Mouse (Mus musculus) central nervous system, embryonic 18 days (tissue): ENCODE data around the gene Mcpt1. TPM values are rescaled to one million over a fixed set of nuclear protein-coding genes. Genes with fewer than 3 reads are reported as not detected.

Experiments
- polyA plus RNA-seq: library from polyadenylated mRNA; depleted of rRNA; stranded (reverse); fragments of >200 nt; gene quantifications from 2 replicates; pipeline ENCODE4 v1.2.3, GENCODE M21; 2012; rRNA removed

Gene Mcpt1
- polyA plus RNA-seq: not detected in 2 replicates

GRCm38 (mm10) chr14:56017671-56018070 is at the start of gene Mcpt1:
TSS of gene Mcpt1 (plus strand) at chr14:56017971.

GRCm38 (mm10) chr14:56030395-56030794 is 12.6 kb downstream of the Mcpt1 start, which contains the start of gene Mcpt9:
TSS of gene Mcpt9 (minus strand) at chr14:56030495.

GRCm38 (mm10) chr14:56041792-56042191 is 24.0 kb downstream of the Mcpt1 start, which contains the start of gene Mcpt2:
TSS of gene Mcpt2 (plus strand) at chr14:56042041.

GRCm38 (mm10) chr14:56062213-56062612 is 44.4 kb downstream of the Mcpt1 start, which contains the start of gene Mcpt4:
TSS of gene Mcpt4 (minus strand) at chr14:56062313.

Other genes starting within 250 kb of the Mcpt1 start
- gene Adcy4, start 233.9 kb upstream of the Mcpt1 start, polyA plus RNA-seq: 2.7 and 3.0 TPM in 2 replicates
- gene Ripk3, start 229.1 kb upstream of the Mcpt1 start, polyA plus RNA-seq: 1.1 and 1.3 TPM in 2 replicates
- 9.2 and 11.3 TPM in 2 replicates for gene Nfatc4, start 194.8 kb upstream of the Mcpt1 start, polyA plus RNA-seq
- gene Nynrin, start 164.0 kb upstream of the Mcpt1 start, polyA plus RNA-seq: 11.6 and 11.8 TPM in 2 replicates
- 0.59 and 0.63 TPM in 2 replicates for gene Cbln3, start 133.6 kb upstream of the Mcpt1 start, polyA plus RNA-seq
- gene Khnyn, start 133.0 kb upstream of the Mcpt1 start, polyA plus RNA-seq: 12.2 and 12.4 TPM in 2 replicates
- gene Sdr39u1, start 117.7 kb upstream of the Mcpt1 start, polyA plus RNA-seq: 137 and 138 TPM in 2 replicates
- gene Cma1, start 73.3 kb upstream of the Mcpt1 start, polyA plus RNA-seq: 1.0 and 3.2 TPM in 2 replicates
- gene Cma2, start 67.0 kb upstream of the Mcpt1 start, polyA plus RNA-seq: not detected in 2 replicates
- not detected in 2 replicates for gene Mcpt9, start 12.5 kb downstream of the Mcpt1 start, polyA plus RNA-seq
- gene Mcpt2, start 24.1 kb downstream of the Mcpt1 start, polyA plus RNA-seq: not detected in 2 replicates
- gene Mcpt4, start 44.3 kb downstream of the Mcpt1 start, polyA plus RNA-seq: 0.23 and 0.70 TPM in 2 replicates
- not detected in 2 replicates for gene Mcpt8, start 67.3 kb downstream of the Mcpt1 start, polyA plus RNA-seq
- 0.13 and 0.25 TPM in 2 replicates for gene Ctsg, start 84.6 kb downstream of the Mcpt1 start, polyA plus RNA-seq
- gene Gzme, start 102.7 kb downstream of the Mcpt1 start, polyA plus RNA-seq: not detected in 2 replicates
- gene Gzmd, start 114.6 kb downstream of the Mcpt1 start, polyA plus RNA-seq: not detected in 2 replicates
- not detected in 2 replicates for gene Gzmg, start 141.6 kb downstream of the Mcpt1 start, polyA plus RNA-seq
- gene Gzmn, start 156.6 kb downstream of the Mcpt1 start, polyA plus RNA-seq: not detected in 2 replicates
- not detected in 2 replicates for gene Gzmf, start 193.4 kb downstream of the Mcpt1 start, polyA plus RNA-seq
- gene Gzmc, start 216.7 kb downstream of the Mcpt1 start, polyA plus RNA-seq: not detected in 2 replicates
- gene Gzmb, start 244.3 kb downstream of the Mcpt1 start, polyA plus RNA-seq: 0.05 TPM in 1 of 2 replicates, not detected in the other